In genomic region chr16:40228627-40229026, GRCm38 (mm10) we compare ENCODE assay signal across 13 mouse cellular contexts.
DNase-seq lines count a peak whose midpoint lies in the region; ATAC-seq lines count a peak whose summit lies in the region.
"Had no signal": no experiment of that assay in that cellular context is flagged by ENCODE, and none has a peak within 500 bp of the region (broad histone marks: within the 10 kb centered on the region; RNA-seq: fewer than 3 reads in every experiment).

No protein-coding gene starts in this region.

- H3K9ac ChIP-seq in forebrain, embryonic 14.5 days (ENCODE audit: low read length), result no peak overlapping the region
- H3K9ac ChIP-seq in forebrain, embryonic 12.5 days, result no peak overlapping the region
- no peak overlapping the region for H3K9ac ChIP-seq in heart, embryonic 12.5 days
- H3K9ac ChIP-seq: limb, embryonic 12.5 days; lung, embryonic 15.5 days had no signal

- H3K4me1 ChIP-seq in forebrain, embryonic 14.5 days (ENCODE audit: control insufficient read depth, insufficient read depth, low read length), result peaks cover 2% of the 10 kb centered on the region; the same call in 1 of the 2 replicates
- H3K4me1 ChIP-seq in forebrain, embryonic 12.5 days, result no peaks in the 10 kb centered on the region
- no peaks in the 10 kb centered on the region for H3K4me1 ChIP-seq in heart, embryonic 12.5 days (replicated peaks)
- H3K4me1 ChIP-seq: limb, embryonic 12.5 days; lung, embryonic 15.5 days had no signal

- no peaks in the 10 kb centered on the region for H3K27me3 ChIP-seq in forebrain, embryonic 14.5 days (replicated peaks; ENCODE audit: control insufficient read depth, insufficient read depth, low read length)
- no peaks in the 10 kb centered on the region for H3K27me3 ChIP-seq in forebrain, embryonic 12.5 days
- no peaks in the 10 kb centered on the region for H3K27me3 ChIP-seq in heart, embryonic 12.5 days (replicated peaks)
- H3K27me3 ChIP-seq: limb, embryonic 12.5 days; lung, embryonic 15.5 days had no signal

- peak; percentile 75 for DNase-seq in forebrain, embryonic 14.5 days (ENCODE audit: low spot score)
- DNase-seq in right cerebral cortex, postnatal 4 days, result peak; percentile 13
- DNase-seq in right cerebral cortex, postnatal 14 days, result no peak
- peak; percentile 6 for DNase-seq in embryo, embryonic 10.5 days (ENCODE audit: low spot score)
- no peak for DNase-seq in ovary, postnatal 14 days (ENCODE audit: low spot score)
- no peak for DNase-seq in thymus, postnatal 10 days (ENCODE audit: low spot score in 2 of 2)
- DNase-seq: heart, postnatal 36 days; spleen, adult 18-20 months had no signal

- no peak overlapping the region for H3K4me3 ChIP-seq in forebrain, embryonic 14.5 days (ENCODE audit: low read depth, low read length)
- H3K4me3 ChIP-seq in forebrain, embryonic 12.5 days (replicated peaks), result no peak overlapping the region
- H3K4me3 ChIP-seq in heart, embryonic 12.5 days, result no peak overlapping the region
- H3K4me3 ChIP-seq: limb, embryonic 12.5 days; lung, embryonic 15.5 days had no signal

- H3K36me3 ChIP-seq in forebrain, embryonic 14.5 days (ENCODE audit: control insufficient read depth, insufficient read depth, low read length), result no peaks in the 10 kb centered on the region
- H3K36me3 ChIP-seq in forebrain, embryonic 12.5 days (replicated peaks), result no peaks in the 10 kb centered on the region
- H3K36me3 ChIP-seq in heart, embryonic 12.5 days, result no peaks in the 10 kb centered on the region
- H3K36me3 ChIP-seq: limb, embryonic 12.5 days; lung, embryonic 15.5 days had no signal

- ATAC-seq in forebrain, embryonic 14.5 days, result peak; percentile 94
- ATAC-seq in forebrain, embryonic 12.5 days (ENCODE audit: low FRiP score), result no peak
- no peak for ATAC-seq in heart, embryonic 12.5 days (ENCODE audit: insufficient number of reproducible peaks, low FRiP score)

- H3K9me3 ChIP-seq in forebrain, embryonic 14.5 days (replicated peaks; ENCODE audit: control insufficient read depth, low read length), result no peaks in the 10 kb centered on the region
- no peaks in the 10 kb centered on the region for H3K9me3 ChIP-seq in forebrain, embryonic 12.5 days
- no peaks in the 10 kb centered on the region for H3K9me3 ChIP-seq in heart, embryonic 12.5 days (replicated peaks)
- H3K9me3 ChIP-seq: limb, embryonic 12.5 days; lung, embryonic 15.5 days had no signal

- H3K27ac ChIP-seq in forebrain, embryonic 14.5 days (ENCODE audit: low read depth, low read length), result no peak overlapping the region
- no peak overlapping the region for H3K27ac ChIP-seq in forebrain, embryonic 12.5 days
- no peak overlapping the region for H3K27ac ChIP-seq in heart, embryonic 12.5 days (ENCODE audit: poor library complexity, severe bottlenecking)
- H3K27ac ChIP-seq: limb, embryonic 12.5 days; lung, embryonic 15.5 days had no signal

- WGBS in forebrain, embryonic 14.5 days, result 65% methylated on average over 5 of the region's 5 CpGs
- WGBS in forebrain, embryonic 12.5 days, result 87% methylated on average over 5 of the region's 5 CpGs
- WGBS in heart, embryonic 12.5 days, result 78% methylated on average over 5 of the region's 5 CpGs

- no peak overlapping the region for H3K4me2 ChIP-seq in forebrain, embryonic 14.5 days (ENCODE audit: low read length)
- H3K4me2 ChIP-seq in forebrain, embryonic 12.5 days, result no peak overlapping the region
- H3K4me2 ChIP-seq in heart, embryonic 12.5 days, result no peak overlapping the region
- H3K4me2 ChIP-seq: limb, embryonic 12.5 days; lung, embryonic 15.5 days; midbrain, embryonic 11.5 days had no signal

Comparison
In these comparisons a context has a peak if more than half of its experiments do, and no peak if none do; other contexts are left out.
1. DNase-seq: peak in forebrain, embryonic 14.5 days (single experiment), right cerebral cortex, postnatal 4 days (single experiment) and embryo, embryonic 10.5 days (single experiment); none in right cerebral cortex, postnatal 14 days (single experiment), ovary, postnatal 14 days (single experiment) and thymus, postnatal 10 days (0 of 2).